Mouse (Mus musculus) limb, embryonic 11.5 days (tissue): ENCODE data around the gene Evx2. TPM values are rescaled to one million over a fixed set of nuclear protein-coding genes. Genes with fewer than 3 reads are reported as not detected.

Experiments used
- ATAC-seq: fragments of 200-750 bp; cut with Nextera tagmentation; 2 replicates; pipeline ENCODE4 v1.8.0; 2017; ENCODE audit warnings: low read depth; ENCODE audit not compliant: insufficient number of reproducible peaks, low FRiP score, low TSS enrichment
- DNase-seq: peaks from one replicate; pipeline ENCODE4 v3.0.0-alpha.2; 2015; ENCODE audit warnings: low spot score
- H3K27ac ChIP-seq: fragments of 300-500 bp; sonication (generic); replicated peaks from 2 replicates; pipeline ENCODE4 v1.5.1; 2014; ENCODE audit warnings: low read depth, mild to moderate bottlenecking, low read length
- H3K27me3 ChIP-seq: fragments of 300-500 bp; sonication (generic); 2 replicates; pipeline ENCODE4 v1.6.1; 2014; ENCODE audit warnings: mild to moderate bottlenecking, low read length, mixed read lengths; ENCODE audit not compliant: control insufficient read depth, insufficient read depth
- H3K36me3 ChIP-seq: fragments of 300-500 bp; sonication (generic); 2 replicates; pipeline ENCODE4 v1.6.1; 2014; ENCODE audit warnings: mild to moderate bottlenecking, low read length, moderate library complexity, mixed read lengths; ENCODE audit not compliant: control insufficient read depth, insufficient read depth
- H3K4me1 ChIP-seq: fragments of 300-500 bp; sonication (generic); 2 replicates; pipeline ENCODE4 v1.6.1; 2014; ENCODE audit warnings: low read length, mixed read lengths; ENCODE audit not compliant: control insufficient read depth, insufficient read depth
- H3K4me2 ChIP-seq: fragments of 300-500 bp; sonication (generic); 2 replicates; pipeline ENCODE4 v1.6.1; 2014; ENCODE audit warnings: low read depth, mild to moderate bottlenecking, moderate library complexity; ENCODE audit not compliant: severe bottlenecking
- H3K4me3 ChIP-seq: fragments of 300-500 bp; sonication (generic); 2 replicates; pipeline ENCODE4 v1.5.1; 2014; ENCODE audit warnings: low read depth, low read length
- H3K9ac ChIP-seq: fragments of 300-500 bp; sonication (generic); 2 replicates; pipeline ENCODE4 v1.6.1; 2014; ENCODE audit warnings: mild to moderate bottlenecking, low read length
- H3K9me3 ChIP-seq: fragments of 300-500 bp; sonication (generic); 2 replicates; pipeline ENCODE4 v1.6.1; 2016; ENCODE audit warnings: low read length; ENCODE audit not compliant: control insufficient read depth
- WGBS: fragments of 180-500 bp; shearing (Covaris S2); extraction: QIAGEN DNeasy Blood & Tissue Kit; methylation state at CpG from one replicate; pipeline ENCODE4 v1.1.7; 2014; 5-methylcytosine and 5-hydroxymethylcytosine counted together
- polyA plus RNA-seq: library from polyadenylated mRNA; unstranded; fragments of >200 nt; fragmentation: Nextera tagmentation; extraction: Ambion mirVana; gene quantifications from 2 replicates; pipeline ENCODE4 v1.2.1, GENCODE M21; 2014

Evx2 gene
- polyA plus RNA-seq, 1 experiment from 2014 or later, result 3.8 TPM

- WGBS, result under 1% methylated on average over 47 of the region's 47 CpGs
- Histone ChIP-seq H3K4me1 (peaks cover 13% of the 10 kb centered on the region), H3K4me3 (peak overlapping the region; percentile 38), H3K9ac (peak overlapping the region; percentile 81), H3K36me3 (no peaks in the 10 kb centered on the region), H3K27ac (peak overlapping the region; percentile 68), H3K4me2 (peak overlapping the region; percentile 33), H3K27me3 (peaks cover 60% of the 10 kb centered on the region), H3K9me3 (no peaks in the 10 kb centered on the region)
- peak; percentile 79 for DNase-seq
- ATAC-seq, result no peak
Observed at GRCm38 (mm10) chr2:74658667-74659371, 538 bp downstream of the Evx2 start.

GRCm38 (mm10) chr2:74658024-74658666 is 1.2 kb downstream of the Evx2 start:
- no peaks in the 10 kb centered on the region for H3K36me3 ChIP-seq
- H3K9me3 ChIP-seq, result no peaks in the 10 kb centered on the region
- peak overlapping the region; percentile 68 for H3K27ac ChIP-seq
- DNase-seq, result no peak
- H3K9ac ChIP-seq, result peak overlapping the region; percentile 81
- 2% methylated on average over 15 of the region's 15 CpGs for WGBS
- peaks cover 55% of the 10 kb centered on the region for H3K27me3 ChIP-seq
- H3K4me2 ChIP-seq, result peak overlapping the region; percentile 38
- ATAC-seq, result no peak
- peaks cover 13% of the 10 kb centered on the region for H3K4me1 ChIP-seq
- peak overlapping the region; percentile 38 for H3K4me3 ChIP-seq

- H3K4me2 ChIP-seq, result peak overlapping the region; percentile 38
- no peaks in the 10 kb centered on the region for H3K9me3 ChIP-seq
- 3% methylated on average over 62 of the region's 62 CpGs for WGBS
- peaks cover 54% of the 10 kb centered on the region for H3K27me3 ChIP-seq
- ATAC-seq (no peak), DNase-seq (peak; percentile 79)
- no peak overlapping the region; the same call in 1 of the 2 replicates for H3K27ac ChIP-seq
- H3K4me3 ChIP-seq, result peak overlapping the region; percentile 38
- H3K36me3 ChIP-seq, result no peaks in the 10 kb centered on the region
- peaks cover 13% of the 10 kb centered on the region for H3K4me1 ChIP-seq
- peak overlapping the region; percentile 81 for H3K9ac ChIP-seq
Observed at GRCm38 (mm10) chr2:74657251-74658023, 1.9 kb downstream of the Evx2 start.

GRCm38 (mm10) chr2:74656632-74657021 is 2.7 kb downstream of the Evx2 start:
- peaks cover 54% of the 10 kb centered on the region for H3K27me3 ChIP-seq
- peaks cover 13% of the 10 kb centered on the region for H3K4me1 ChIP-seq
- H3K27ac ChIP-seq, result peak overlapping the region; percentile 69
- DNase-seq (peak; percentile 61), ATAC-seq (no peak)
- peak overlapping the region; percentile 62 for H3K4me2 ChIP-seq
- H3K4me3 ChIP-seq, result peak overlapping the region; percentile 32
- WGBS, result 2% methylated on average over 4 of the region's 4 CpGs
- H3K36me3 ChIP-seq, result no peaks in the 10 kb centered on the region
- H3K9me3 ChIP-seq, result no peaks in the 10 kb centered on the region
- H3K9ac ChIP-seq, result peak overlapping the region; percentile 72

- H3K4me2 ChIP-seq, result peak overlapping the region; percentile 62
- H3K27me3 ChIP-seq, result peaks cover 53% of the 10 kb centered on the region
- DNase-seq, result peak; percentile 71
- H3K36me3 ChIP-seq, result no peaks in the 10 kb centered on the region
- H3K9me3 ChIP-seq, result no peaks in the 10 kb centered on the region
- no peak for ATAC-seq
- WGBS, result under 1% methylated on average over 54 of the region's 69 CpGs
- H3K4me3 ChIP-seq, result peak overlapping the region; percentile 32
- H3K27ac ChIP-seq, result peak overlapping the region; percentile 69
- peak overlapping the region; percentile 72 for H3K9ac ChIP-seq
- H3K4me1 ChIP-seq, result peaks cover 12% of the 10 kb centered on the region
Observed at GRCm38 (mm10) chr2:74655821-74656631, 3.3 kb downstream of the Evx2 start.

GRCm38 (mm10) chr2:74655420-74655781 is 4.0 kb downstream of the Evx2 start:
- ATAC-seq (no peak), DNase-seq (peak; percentile 67)
- Histone ChIP-seq H3K27me3 (peaks cover 50% of the 10 kb centered on the region), H3K9me3 (no peaks in the 10 kb centered on the region), H3K27ac (peak overlapping the region; percentile 69), H3K9ac (peak overlapping the region; percentile 72), H3K36me3 (no peaks in the 10 kb centered on the region), H3K4me3 (peak overlapping the region; percentile 32; the same call in 1 of the 2 replicates), H3K4me1 (peaks cover 10% of the 10 kb centered on the region), H3K4me2 (peak overlapping the region; percentile 62)
- under 1% methylated on average over 30 of the region's 47 CpGs for WGBS

- H3K9ac ChIP-seq, result no peak overlapping the region
- DNase-seq (peak; percentile 46), ATAC-seq (no peak)
- no peak overlapping the region for H3K27ac ChIP-seq
- H3K4me3 ChIP-seq, result peak overlapping the region; percentile 32; the same call in 1 of the 2 replicates
- no peaks in the 10 kb centered on the region for H3K9me3 ChIP-seq
- WGBS, result 4% methylated on average over 18 of the region's 20 CpGs
- peaks cover 11% of the 10 kb centered on the region for H3K4me1 ChIP-seq
- peak overlapping the region; percentile 62 for H3K4me2 ChIP-seq
- H3K27me3 ChIP-seq, result peaks cover 54% of the 10 kb centered on the region
- no peaks in the 10 kb centered on the region for H3K36me3 ChIP-seq
Observed at GRCm38 (mm10) chr2:74654743-74655419, 4.5 kb downstream of the Evx2 start.
